Mouse (Mus musculus): ENCODE data around the gene Olfr635. TPM values are rescaled to one million over a fixed set of nuclear protein-coding genes. Genes with fewer than 3 reads are reported as not detected.

The Olfr635 gene
- total RNA-seq (2012; rRNA removed) (not detected in 2 replicates), polyA plus RNA-seq (2012; ENCODE audit: insufficient read depth in 1 of 2, insufficient read length in 2 of 2, low read depth in 1 of 2, low replicate concordance in 2 of 2, missing spikeins in 1 of 2) (not detected)

DNA sequence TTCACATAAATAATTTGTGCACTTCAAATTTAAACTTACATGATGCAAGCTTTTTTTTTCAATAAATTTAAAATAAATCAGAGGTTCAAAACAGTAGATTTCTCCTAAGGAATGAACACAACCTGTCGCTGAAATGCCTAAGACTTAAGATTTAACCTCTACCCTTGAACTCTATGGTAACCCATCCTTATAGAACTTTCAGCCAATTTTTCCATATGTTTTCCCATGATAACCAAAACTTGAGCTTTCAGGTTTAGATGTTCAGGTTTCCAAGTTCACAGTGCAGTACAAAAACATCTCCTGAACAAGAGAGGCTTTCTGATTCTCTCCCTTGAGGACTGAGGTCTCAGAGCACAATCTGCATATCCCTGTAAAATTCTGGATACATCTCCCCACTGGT is at the start of gene Olfr635:
Gene Olfr635, plus strand, starts transcription at position 301 of the 400 bp plus-strand sequence.
- DNase-seq (ENCODE audit: low read depth, low spot score): no peak
- H3K27ac ChIP-seq (ENCODE audit: control insufficient read depth, low read depth, low read length): no peak within 1 kb of the TSS
- H3K36me3 ChIP-seq (ENCODE audit: control insufficient read depth in 1 of 2, insufficient read depth in 2 of 2, low read length in 2 of 2): no peaks in the 10 kb centered on the region
- H3K9me3 ChIP-seq (replicated peaks; ENCODE audit: insufficient read depth, low read length): no peaks in the 10 kb centered on the region
- no peak for TF ChIP-seq POLR2AphosphoS5 (IDR thresholded peaks at IDR 0.05; ENCODE audit: borderline replicate concordance, low read depth, low read length)
- no peak for TF ChIP-seq RCOR1 (IDR thresholded peaks at IDR 0.05; ENCODE audit: low read depth, low read length)
- no peak for TF ChIP-seq USF2 (IDR thresholded peaks at IDR 0.05; ENCODE audit: borderline replicate concordance in 1 of 2, insufficient read depth in 1 of 2, low read depth in 1 of 2, low read length in 2 of 2)
- TF ChIP-seq MAZ (IDR thresholded peaks at IDR 0.05; ENCODE audit: low read depth, low read length): no peak
- no peaks in the 10 kb centered on the region for H3K4me1 ChIP-seq (ENCODE audit: control insufficient read depth in 1 of 2, insufficient read depth in 2 of 2, low read length in 2 of 2)
- no peak within 1 kb of the TSS for H3K9ac ChIP-seq (ENCODE audit: control insufficient read depth, low read depth, low read length, poor library complexity, severe bottlenecking)
- H3K27me3 ChIP-seq (ENCODE audit: control insufficient read depth in 1 of 2, insufficient read depth in 2 of 2, low read length in 2 of 2): no peaks in the 10 kb centered on the region
- no peak within 1 kb of the TSS for H3K4me3 ChIP-seq (ENCODE audit: control insufficient read depth in 1 of 2, insufficient read depth in 1 of 2, low read depth in 2 of 2, low read length in 2 of 2)
- no peaks in the 10 kb centered on the region for H3K79me2 ChIP-seq (ENCODE audit: control insufficient read depth, insufficient read depth, low read length, poor library complexity)

GRCm38 (mm10) chr7:103928525-103928924 is 42.4 kb upstream of the Olfr635 start, which contains the start of gene Olfr631:
Gene Olfr631 (plus strand): TSS chr7:103928825.
- no peak within 1 kb of the TSS for H3K9ac ChIP-seq (ENCODE audit: control insufficient read depth, low read depth, low read length, poor library complexity, severe bottlenecking)
- no peaks in the 10 kb centered on the region for H3K36me3 ChIP-seq (ENCODE audit: control insufficient read depth in 1 of 2, insufficient read depth in 2 of 2, low read length in 2 of 2)
- TF ChIP-seq POLR2AphosphoS2 (IDR thresholded peaks at IDR 0.05; ENCODE audit: low read length) (no peak), KAT2A (conservative IDR thresholded peaks at IDR 0.05; ENCODE audit: low read depth, low read length) (no peak), CHD2 (IDR thresholded peaks at IDR 0.05; ENCODE audit: low read length) (no peak), SIN3A (IDR thresholded peaks at IDR 0.05; ENCODE audit: low read length) (no peak), SMC3 (IDR thresholded peaks at IDR 0.05; ENCODE audit: low read depth, low read length) (no peak), BHLHE40 (IDR thresholded peaks at IDR 0.05; ENCODE audit: borderline replicate concordance, low read depth, low read length) (no peak), CHD1 (IDR thresholded peaks at IDR 0.05; ENCODE audit: low read depth, low read length) (no peak), USF2 (IDR thresholded peaks at IDR 0.05; ENCODE audit: borderline replicate concordance in 1 of 2, insufficient read depth in 1 of 2, low read depth in 1 of 2, low read length in 2 of 2) (no peak), HCFC1 (IDR thresholded peaks at IDR 0.05; ENCODE audit: low read depth, low read length) (no peak), NRF1 (IDR thresholded peaks at IDR 0.05; ENCODE audit: insufficient read depth, low read depth, low read length, poor library complexity, severe bottlenecking) (no peak), NELFE (IDR thresholded peaks at IDR 0.05; ENCODE audit: low read depth, low read length) (no peak), ZKSCAN1 (IDR thresholded peaks at IDR 0.05; ENCODE audit: low read depth, low read length) (no peak), ELF1 (IDR thresholded peaks at IDR 0.05; ENCODE audit: low read depth, low read length) (no peak), POLR2AphosphoS5 (IDR thresholded peaks at IDR 0.05; ENCODE audit: borderline replicate concordance, low read depth, low read length) (no peak), JUND (IDR thresholded peaks at IDR 0.05; ENCODE audit: low read depth, low read length) (no peak), POLR2A (IDR thresholded peaks at IDR 0.05; ENCODE audit: control insufficient read depth in 1 of 2, insufficient read depth in 1 of 2, low read depth in 1 of 2, low read length in 2 of 2, poor library complexity in 1 of 2) (no peak), RCOR1 (IDR thresholded peaks at IDR 0.05; ENCODE audit: low read depth, low read length) (no peak)
- H3K4me3 ChIP-seq (ENCODE audit: control insufficient read depth in 1 of 2, insufficient read depth in 1 of 2, low read depth in 2 of 2, low read length in 2 of 2): no peak within 1 kb of the TSS
- H3K27me3 ChIP-seq (ENCODE audit: control insufficient read depth in 1 of 2, insufficient read depth in 2 of 2, low read length in 2 of 2): peaks cover 0 to 2% of the 10 kb centered on the region in 2 experiments; a peak in 2 of 4 replicates
- no peak for DNase-seq (ENCODE audit: low read depth, low spot score)
- no peaks in the 10 kb centered on the region for H3K9me3 ChIP-seq (replicated peaks; ENCODE audit: insufficient read depth, low read length)
- no peak within 1 kb of the TSS for H3K27ac ChIP-seq (ENCODE audit: control insufficient read depth, low read depth, low read length)
- H3K4me1 ChIP-seq (ENCODE audit: control insufficient read depth in 1 of 2, insufficient read depth in 2 of 2, low read length in 2 of 2): no peaks in the 10 kb centered on the region
- H3K79me2 ChIP-seq (ENCODE audit: control insufficient read depth, insufficient read depth, low read length, poor library complexity): no peaks in the 10 kb centered on the region
